Mouse (Mus musculus): ENCODE results near the gene Chd4.
A peak's percentile ranks its signal among the peaks of the same experiment; 100 is the strongest.
"Not testable (repeated sequence)": the region's sequence is repeated elsewhere in the genome, so short reads cannot be mapped to it uniquely, and the experiment has no call there.

Gene Chd4

GRCm38 (mm10) chr6:125162615-125163305 is 67.0 kb downstream of the Chd4 start:
- not testable (repeated sequence) for DNase-seq

GRCm38 (mm10) chr6:125163801-125164657 is 68.2 kb downstream of the Chd4 start:
- peak; percentile 83 for DNase-seq

- DNase-seq, result peak; percentile 75
These were observed 69.0 kb downstream of the Chd4 start for GRCm38 (mm10) chr6:125164672-125165327.

- DNase-seq, result peak; percentile 98
These were observed 69.6 kb downstream of the Chd4 start for GRCm38 (mm10) chr6:125165328-125165891.

- DNase-seq, result peak; percentile 89
These were observed 70.4 kb downstream of the Chd4 start, which contains the start of gene Gapdh for GRCm38 (mm10) chr6:125166051-125166751. Gene Gapdh (minus strand): TSS chr6:125166467.

GRCm38 (mm10) chr6:125166861-125167650 is 71.3 kb downstream of the Chd4 start:
- DNase-seq, result peak; percentile 39

- no peak for DNase-seq
These were observed 72.3 kb downstream of the Chd4 start for GRCm38 (mm10) chr6:125168086-125168485.

- no peak for DNase-seq
These were observed 74.4 kb downstream of the Chd4 start for GRCm38 (mm10) chr6:125170194-125170593.

GRCm38 (mm10) chr6:125172474-125172873 is 76.7 kb downstream of the Chd4 start:
- DNase-seq, result no peak

- no peak for DNase-seq
These were observed 77.5 kb downstream of the Chd4 start for GRCm38 (mm10) chr6:125173256-125173655.

GRCm38 (mm10) chr6:125175469-125175868 is 79.7 kb downstream of the Chd4 start:
- DNase-seq, result no peak

GRCm38 (mm10) chr6:125179601-125180000 is 83.8 kb downstream of the Chd4 start:
- no peak for DNase-seq

Data from kidney, postnatal 14 days (tissue).